Mouse (Mus musculus) thymus, postnatal 10 days (tissue): Measurements from ENCODE around the gene Sned1.
"Not testable (repeated sequence)": the region's sequence is repeated elsewhere in the genome, so short reads cannot be mapped to it uniquely, and the experiment has no call there.

ENCODE experiments used
- DNase-seq, 2 experiments: peaks; one replicate each; pipeline ENCODE4 v3.0.0; 2021; ENCODE audit warnings: low spot score in 2 of 2

The Sned1 gene

DNA sequence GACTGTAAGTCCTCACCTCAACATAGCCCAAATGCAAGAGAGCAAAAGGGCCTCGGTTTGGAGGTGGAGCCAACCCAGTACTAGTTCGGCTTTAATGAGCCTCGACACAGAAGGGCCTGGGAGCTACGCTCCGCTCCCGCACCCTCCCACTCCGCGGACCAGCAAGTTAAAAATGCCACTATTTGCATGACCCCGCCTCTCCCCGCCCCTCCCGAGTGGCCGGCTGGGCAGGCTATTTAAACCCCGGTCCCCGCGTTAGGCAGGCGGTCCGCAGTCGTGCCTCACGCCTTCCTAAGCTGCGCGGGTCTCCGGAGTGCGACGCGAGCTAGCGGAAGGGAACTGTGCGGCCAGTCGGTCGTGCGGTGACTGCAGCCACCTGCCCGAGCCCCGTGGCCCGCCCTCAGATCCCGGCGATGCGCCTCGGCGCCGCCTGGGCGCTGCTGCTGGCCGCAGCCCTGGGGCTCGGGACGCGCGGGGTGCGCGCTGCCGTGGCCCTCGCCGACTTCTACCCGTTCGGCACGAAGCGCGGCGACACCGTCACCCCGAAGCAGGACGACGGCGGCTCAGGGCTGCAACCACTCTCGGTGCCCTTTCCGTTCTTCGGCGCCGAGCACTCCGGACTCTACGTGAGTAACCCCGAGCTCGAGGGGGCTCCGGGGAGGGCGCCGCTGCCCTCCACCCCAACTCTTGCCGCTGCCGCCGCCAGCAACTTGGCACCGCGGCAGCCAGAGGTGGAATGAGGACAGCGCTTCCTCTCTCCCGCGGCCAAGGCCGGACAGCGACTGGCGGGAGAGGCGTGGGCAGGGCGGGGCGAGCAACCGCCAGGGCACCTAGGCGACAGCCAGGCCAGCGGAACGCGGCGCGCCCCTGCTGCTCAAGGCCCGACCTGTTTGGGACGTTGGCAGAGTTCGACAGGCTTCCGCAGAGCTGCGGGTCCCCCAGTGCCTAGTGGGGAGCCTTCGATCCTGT is at the start of gene Sned1:
TSS of gene Sned1 (plus strand) at position 266 of the 969 bp plus-strand sequence.
- DNase-seq, result no peak

GRCm38 (mm10) chr1:93190726-93191305 is 44.8 kb upstream of the Sned1 start:
- DNase-seq, result no peak

DNA sequence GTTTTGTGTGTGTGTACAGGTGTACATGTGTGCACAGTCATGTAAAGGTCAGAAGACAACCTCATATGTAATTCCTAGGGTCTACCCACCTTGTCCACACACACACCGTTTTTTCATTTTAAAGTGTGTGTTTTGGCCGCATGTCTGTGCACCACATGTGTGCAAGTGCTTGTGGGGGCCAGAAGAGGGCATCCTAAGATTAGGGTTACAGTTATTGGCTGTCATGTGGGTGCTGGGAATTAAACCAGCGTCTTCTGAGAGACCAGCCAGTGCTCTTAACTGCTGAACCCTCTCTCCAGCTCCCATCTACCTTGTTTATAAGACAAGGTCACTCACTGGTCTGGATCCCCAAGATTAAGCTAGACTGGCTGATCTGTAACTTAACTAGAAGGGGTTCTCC is 40.7 kb upstream of the Sned1 start:
- no peak for DNase-seq

- not testable (repeated sequence) for DNase-seq
Measured at GRCm38 (mm10) chr1:93197454-93197853, 38.2 kb upstream of the Sned1 start.

GRCm38 (mm10) chr1:93197916-93198315 is 37.7 kb upstream of the Sned1 start:
- DNase-seq, result no peak

GRCm38 (mm10) chr1:93206277-93206970 is 29.2 kb upstream of the Sned1 start:
- no peak for DNase-seq

- no peak for DNase-seq
Measured at GRCm38 (mm10) chr1:93207536-93208064, 28.0 kb upstream of the Sned1 start.

GRCm38 (mm10) chr1:93210213-93210641 is 25.4 kb upstream of the Sned1 start:
- DNase-seq, result no peak

DNA sequence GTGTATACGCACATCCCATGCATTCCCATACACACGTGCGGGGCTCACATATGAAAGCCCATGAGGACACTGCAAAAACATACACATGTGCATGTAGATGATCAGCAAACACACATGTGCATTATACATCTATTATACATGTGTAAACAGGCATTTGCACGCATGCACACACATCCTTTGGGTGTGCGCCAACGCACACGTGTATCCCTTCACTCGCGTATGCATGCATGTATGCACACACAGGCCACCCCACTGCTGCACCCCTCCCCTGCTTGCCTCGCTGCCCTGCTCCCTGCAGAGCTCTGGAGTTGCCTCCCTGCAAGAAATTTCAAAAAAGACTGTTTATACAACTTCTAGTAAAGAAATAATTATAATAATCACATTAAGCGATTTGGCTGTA is 24.6 kb upstream of the Sned1 start:
- no peak for DNase-seq

GRCm38 (mm10) chr1:93211549-93212220 is 24.0 kb upstream of the Sned1 start:
- no peak for DNase-seq

DNA sequence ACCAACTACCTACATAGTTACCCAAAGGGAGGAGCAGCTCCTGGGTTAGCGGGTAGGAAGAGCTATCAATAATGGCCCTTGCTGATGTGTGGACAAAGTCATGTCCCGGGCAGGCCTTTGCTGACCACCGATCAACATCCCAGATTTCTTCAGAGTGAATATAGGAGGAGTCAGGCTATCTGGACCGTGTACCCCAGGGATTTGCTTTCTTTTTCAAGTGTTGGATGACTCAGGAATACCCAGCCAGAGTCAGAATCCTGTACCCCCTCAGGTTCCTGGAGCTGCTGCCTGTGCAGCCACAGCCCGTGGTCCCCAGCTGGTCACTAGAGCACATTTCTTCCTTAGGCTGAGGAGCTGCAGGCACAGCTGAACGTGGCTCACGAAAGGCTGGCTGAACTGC is 23.2 kb upstream of the Sned1 start:
- DNase-seq, result no peak

- no peak for DNase-seq
Measured at GRCm38 (mm10) chr1:93214612-93215011, 21.0 kb upstream of the Sned1 start.

DNA sequence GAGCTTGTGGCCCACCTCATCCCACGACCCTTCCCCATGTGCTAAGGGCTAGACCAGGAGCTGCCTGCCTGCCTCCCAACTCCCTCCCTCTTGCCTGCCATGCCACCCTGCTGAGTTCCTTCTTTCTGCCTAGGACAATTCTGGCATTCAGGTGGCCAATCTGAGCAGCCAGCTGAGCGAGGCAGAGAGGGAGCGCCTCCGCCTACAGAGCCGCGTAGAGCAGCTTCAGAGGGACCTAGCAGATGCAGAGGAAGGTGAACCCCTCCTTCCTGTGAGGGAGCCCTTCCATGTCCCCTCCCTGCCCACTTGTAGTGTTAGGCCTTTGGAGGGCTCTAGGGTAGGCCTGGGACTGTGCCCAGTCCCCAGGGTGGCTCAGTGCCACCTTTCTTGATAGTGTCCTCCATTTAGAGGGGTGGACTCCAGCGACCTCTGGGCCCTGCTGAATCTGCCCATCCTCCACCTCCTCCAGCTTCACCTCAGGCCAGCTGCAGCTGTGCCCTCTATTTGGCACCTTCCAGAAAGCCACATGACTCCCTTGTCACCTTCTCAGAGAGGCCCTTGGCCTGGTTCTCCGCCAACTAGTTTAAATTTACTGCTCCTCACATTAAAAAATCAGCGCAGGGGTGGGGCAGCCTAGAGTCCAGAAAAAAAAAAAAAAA is 18.7 kb upstream of the Sned1 start:
- DNase-seq, result no peak

GRCm38 (mm10) chr1:93217530-93217929 is 18.1 kb upstream of the Sned1 start:
- no peak for DNase-seq

DNA sequence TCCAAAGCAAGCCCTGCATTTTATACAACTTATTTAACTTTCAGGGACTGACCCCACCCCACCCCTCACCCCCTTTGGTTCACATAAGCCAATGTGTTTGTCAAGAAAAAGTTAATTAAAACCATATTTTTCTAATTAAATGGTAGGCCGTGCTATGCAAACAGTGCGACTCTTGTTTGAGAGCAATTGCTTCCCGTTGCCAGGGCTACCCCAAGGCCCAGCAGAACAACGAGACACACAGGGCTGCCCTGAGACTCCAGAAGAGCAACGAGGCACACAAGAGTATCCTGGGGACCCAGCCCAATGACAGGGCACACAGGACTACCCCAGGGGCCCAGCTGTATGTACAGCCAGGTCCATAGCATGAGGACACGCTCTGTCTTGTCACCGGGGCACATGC is 14.9 kb upstream of the Sned1 start:
- DNase-seq, result no peak

GRCm38 (mm10) chr1:93223972-93224371 is 11.7 kb upstream of the Sned1 start:
- peak; percentile 17 to 64 for DNase-seq

- DNase-seq, result no peak
Measured at GRCm38 (mm10) chr1:93225226-93225625, 10.4 kb upstream of the Sned1 start.

DNA sequence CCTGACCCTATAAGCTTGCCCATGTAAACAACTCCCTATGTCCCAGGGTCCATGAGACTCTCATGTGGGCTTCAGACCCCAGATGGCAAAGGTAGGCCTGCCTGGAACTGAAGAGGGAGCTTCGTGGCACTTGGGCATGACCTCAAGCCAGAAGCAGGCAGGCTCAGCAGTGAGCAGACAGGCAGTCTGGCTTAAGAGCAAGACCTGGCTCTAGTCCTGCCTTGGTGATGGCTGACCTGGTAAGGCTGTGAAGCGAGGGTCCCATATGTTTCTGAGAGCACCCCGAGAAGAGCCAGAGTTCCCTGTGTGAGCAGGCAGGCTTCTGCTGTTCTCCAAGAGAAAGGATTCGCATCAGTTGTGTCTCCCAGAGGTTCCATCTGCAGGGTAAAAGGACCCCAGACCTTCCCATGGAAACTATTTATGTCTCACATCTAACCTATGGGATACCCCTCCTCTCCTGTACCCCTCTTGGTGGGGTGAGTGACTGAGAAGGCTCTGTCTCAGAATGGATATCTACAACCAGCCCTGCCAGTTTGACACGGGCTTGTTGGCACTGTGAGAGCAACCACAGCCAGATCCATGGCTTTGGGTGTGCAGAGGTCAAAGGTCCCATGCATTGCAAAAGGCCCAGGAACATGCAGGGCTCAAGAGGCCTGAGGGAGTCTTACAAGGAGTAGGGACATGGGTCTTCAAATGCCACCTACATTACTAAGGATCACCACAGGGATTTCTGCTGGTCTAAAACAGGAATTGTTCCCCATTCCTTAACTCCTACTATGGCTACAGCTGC is 9.7 kb upstream of the Sned1 start:
- DNase-seq, result no peak

GRCm38 (mm10) chr1:93227303-93227975 is 8.2 kb upstream of the Sned1 start:
- no peak for DNase-seq

DNA sequence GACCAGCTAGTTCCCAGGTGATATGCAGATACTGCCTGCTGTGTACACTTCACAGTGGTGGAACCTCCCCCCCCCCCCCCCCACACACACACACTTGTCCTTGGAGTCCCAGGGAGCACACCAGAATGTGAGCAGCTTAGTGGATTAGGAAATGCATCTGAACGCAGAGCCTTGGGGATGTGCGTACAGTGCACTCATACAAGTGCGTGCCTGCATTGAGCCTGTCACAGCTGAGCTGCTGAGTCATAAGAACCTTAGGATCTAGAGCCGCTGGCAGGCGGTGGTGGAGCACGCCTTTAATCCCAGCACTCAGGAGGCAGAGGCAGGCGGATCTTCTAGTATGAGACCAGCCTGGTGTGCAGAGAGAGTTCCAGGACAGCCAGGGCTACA is 7.7 kb upstream of the Sned1 start:
- DNase-seq, result no peak
